Mouse (Mus musculus): Measurements from ENCODE around the gene Fabp6. TPM values are rescaled to one million over a fixed set of nuclear protein-coding genes. Genes with fewer than 3 reads are reported as not detected.
A peak's percentile ranks its signal among the peaks of the same experiment; 100 is the strongest.

Gene Fabp6
- 0.63 TPM in 1 of 2 replicates, not detected in the other for total RNA-seq (2012; rRNA removed)

DNA sequence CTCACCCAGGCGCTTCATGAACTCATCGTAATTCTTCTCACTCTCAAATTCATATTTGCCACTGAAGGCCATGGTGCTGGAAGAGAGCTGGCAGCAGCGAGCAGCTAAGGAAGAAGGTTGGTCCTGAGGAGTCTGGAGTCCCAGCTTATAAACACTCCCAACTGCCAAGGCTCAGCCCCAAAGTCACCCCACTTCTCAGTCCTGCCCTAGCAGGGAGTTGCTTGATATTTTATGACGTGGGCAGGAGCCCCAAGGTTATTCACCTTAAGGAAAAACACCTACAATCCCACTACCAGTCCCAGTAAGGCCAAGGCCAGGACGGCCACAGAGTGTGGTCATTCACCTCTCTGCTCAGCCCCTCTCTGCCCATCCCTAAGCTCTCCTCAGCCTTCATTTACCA lies at the start of gene Fabp6:
TSS of gene Fabp6 (minus strand) at position 101 of the 400 bp plus-strand sequence.
- Histone ChIP-seq H3K4me3 (ENCODE audit: insufficient read depth in 1 of 2, low read depth in 1 of 2, low read length in 2 of 2, poor library complexity in 1 of 2, severe bottlenecking in 1 of 2) (no peak within 1 kb of the TSS), H3K9me3 (ENCODE audit: control insufficient read depth, insufficient read depth, low read depth, low read length) (no peaks in the 10 kb centered on the region), H3K4me1 (ENCODE audit: control insufficient read depth in 2 of 2, insufficient read depth in 2 of 2, low read length in 2 of 2, poor library complexity in 1 of 2) (no peaks in the 10 kb centered on the region), H3K9ac (ENCODE audit: insufficient read depth, low read depth, low read length, poor library complexity, severe bottlenecking) (no peak within 1 kb of the TSS), H3K36me3 (ENCODE audit: control insufficient read depth, insufficient read depth, low read length, poor library complexity, severe bottlenecking) (no peaks in the 10 kb centered on the region), H3K27ac (ENCODE audit: insufficient read depth, low read depth, low read length, poor library complexity, severe bottlenecking) (no peak within 1 kb of the TSS)
- TF ChIP-seq ZC3H11A (IDR thresholded peaks at IDR 0.05; ENCODE audit: borderline replicate concordance, low read depth, low read length) (no peak), CHD2 (IDR thresholded peaks at IDR 0.05; ENCODE audit: low read depth, low read length) (no peak), ZNF384 (IDR thresholded peaks at IDR 0.05; ENCODE audit: low read depth, low read length) (no peak), HCFC1 (IDR thresholded peaks at IDR 0.05; ENCODE audit: borderline replicate concordance, insufficient read depth, low read length) (no peak), MAFK (IDR thresholded peaks at IDR 0.05; ENCODE audit: insufficient read depth, low read depth, low read length) (no peak)
- in situ Hi-C loops (cut with MboI; ENCODE audit: low sequenced_read_pairs in 2 of 2, unreplicated experiment in 2 of 2), result no loop called here
- no peak for DNase-seq (ENCODE audit: low read depth, low spot score)

GRCm38 (mm10) chr11:43645286-43645685 lies 43.9 kb upstream of the Fabp6 start:
- no peak overlapping the region for H3K9ac ChIP-seq (ENCODE audit: insufficient read depth, low read depth, low read length, poor library complexity, severe bottlenecking)
- no peak overlapping the region for H3K27ac ChIP-seq (ENCODE audit: insufficient read depth, low read depth, low read length, poor library complexity, severe bottlenecking)
- no peak overlapping the region for H3K4me3 ChIP-seq (ENCODE audit: insufficient read depth in 1 of 2, low read depth in 1 of 2, low read length in 2 of 2, poor library complexity in 1 of 2, severe bottlenecking in 1 of 2)
- in situ Hi-C loops (cut with MboI; ENCODE audit: low sequenced_read_pairs in 2 of 2, unreplicated experiment in 2 of 2), result no loop called here
- TF ChIP-seq MAFK (IDR thresholded peaks at IDR 0.05; ENCODE audit: insufficient read depth, low read depth, low read length), result no peak
- no peak for TF ChIP-seq HCFC1 (IDR thresholded peaks at IDR 0.05; ENCODE audit: borderline replicate concordance, insufficient read depth, low read length)
- TF ChIP-seq CHD2 (IDR thresholded peaks at IDR 0.05; ENCODE audit: low read depth, low read length), result no peak
- no peak for TF ChIP-seq ZC3H11A (IDR thresholded peaks at IDR 0.05; ENCODE audit: borderline replicate concordance, low read depth, low read length)
- TF ChIP-seq ZNF384 (IDR thresholded peaks at IDR 0.05; ENCODE audit: low read depth, low read length), result no peak
- H3K9me3 ChIP-seq (ENCODE audit: control insufficient read depth, insufficient read depth, low read depth, low read length), result no peaks in the 10 kb centered on the region
- peak; percentile 41 for DNase-seq (ENCODE audit: low read depth, low spot score)
- no peaks in the 10 kb centered on the region for H3K36me3 ChIP-seq (ENCODE audit: control insufficient read depth, insufficient read depth, low read length, poor library complexity, severe bottlenecking)
- H3K4me1 ChIP-seq (ENCODE audit: control insufficient read depth in 2 of 2, insufficient read depth in 2 of 2, low read length in 2 of 2, poor library complexity in 1 of 2), result peaks cover 0 to 6% of the 10 kb centered on the region in 2 experiments; a peak in 1 of 4 replicates

DNA sequence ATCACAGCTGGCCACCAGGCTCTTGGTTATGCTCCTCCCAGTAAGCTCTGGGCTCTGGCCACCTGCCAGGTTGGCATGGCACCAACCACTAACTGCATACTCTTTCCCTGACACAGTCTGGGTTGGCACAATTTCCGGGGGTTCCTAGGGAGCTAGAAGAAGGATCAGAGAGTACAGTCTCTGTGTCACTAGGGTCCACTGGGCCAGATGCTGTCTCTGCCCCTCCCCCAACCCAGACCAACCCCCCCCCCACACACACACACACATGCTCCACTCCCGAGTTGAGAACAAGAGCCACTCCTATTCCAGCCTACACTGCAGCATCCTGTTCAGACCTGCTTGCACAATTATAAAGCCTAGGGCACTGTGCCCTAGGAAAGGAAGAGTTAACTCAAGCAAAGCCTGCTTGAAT lies 41.8 kb upstream of the Fabp6 start:
- Histone ChIP-seq H3K4me1 (ENCODE audit: control insufficient read depth in 2 of 2, insufficient read depth in 2 of 2, low read length in 2 of 2, poor library complexity in 1 of 2) (peaks cover 0 to 6% of the 10 kb centered on the region in 2 experiments; a peak in 1 of 4 replicates), H3K27ac (ENCODE audit: insufficient read depth, low read depth, low read length, poor library complexity, severe bottlenecking) (no peak overlapping the region), H3K9ac (ENCODE audit: insufficient read depth, low read depth, low read length, poor library complexity, severe bottlenecking) (no peak overlapping the region), H3K4me3 (ENCODE audit: insufficient read depth in 1 of 2, low read depth in 1 of 2, low read length in 2 of 2, poor library complexity in 1 of 2, severe bottlenecking in 1 of 2) (no peak overlapping the region), H3K36me3 (ENCODE audit: control insufficient read depth, insufficient read depth, low read length, poor library complexity, severe bottlenecking) (no peaks in the 10 kb centered on the region), H3K9me3 (ENCODE audit: control insufficient read depth, insufficient read depth, low read depth, low read length) (no peaks in the 10 kb centered on the region)
- in situ Hi-C loops (cut with MboI; ENCODE audit: low sequenced_read_pairs in 2 of 2, unreplicated experiment in 2 of 2), result no loop called here
- no peak for TF ChIP-seq CHD2 (IDR thresholded peaks at IDR 0.05; ENCODE audit: low read depth, low read length)
- TF ChIP-seq ZNF384 (IDR thresholded peaks at IDR 0.05; ENCODE audit: low read depth, low read length), result no peak
- TF ChIP-seq MAFK (IDR thresholded peaks at IDR 0.05; ENCODE audit: insufficient read depth, low read depth, low read length), result no peak
- no peak for TF ChIP-seq HCFC1 (IDR thresholded peaks at IDR 0.05; ENCODE audit: borderline replicate concordance, insufficient read depth, low read length)
- TF ChIP-seq ZC3H11A (IDR thresholded peaks at IDR 0.05; ENCODE audit: borderline replicate concordance, low read depth, low read length), result no peak
- no peak for DNase-seq (ENCODE audit: low read depth, low spot score)

DNA sequence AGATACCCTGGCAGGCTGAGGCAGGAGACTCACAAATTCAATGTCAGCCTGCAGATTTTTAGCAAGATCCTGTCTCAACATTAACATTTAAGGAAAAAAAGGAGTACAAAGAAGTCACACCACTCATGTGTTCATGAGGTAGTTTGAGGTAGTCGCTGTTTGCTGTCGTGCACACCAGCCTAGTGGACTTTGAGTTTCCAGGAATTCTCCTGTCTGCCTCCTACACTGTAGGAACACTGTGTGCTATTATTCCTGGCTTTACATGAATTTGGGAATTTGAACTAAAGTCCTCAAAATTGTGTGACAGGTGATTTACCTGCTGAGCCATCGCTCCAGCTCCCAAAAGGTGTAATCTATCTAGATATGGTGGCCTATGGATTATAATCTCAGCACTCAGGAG lies 37.1 kb upstream of the Fabp6 start:
- no peak overlapping the region for H3K4me3 ChIP-seq (ENCODE audit: insufficient read depth in 1 of 2, low read depth in 1 of 2, low read length in 2 of 2, poor library complexity in 1 of 2, severe bottlenecking in 1 of 2)
- H3K4me1 ChIP-seq (ENCODE audit: control insufficient read depth in 2 of 2, insufficient read depth in 2 of 2, low read length in 2 of 2, poor library complexity in 1 of 2), result peaks cover 0 to 8% of the 10 kb centered on the region in 2 experiments; a peak in 1 of 4 replicates
- no peaks in the 10 kb centered on the region for H3K36me3 ChIP-seq (ENCODE audit: control insufficient read depth, insufficient read depth, low read length, poor library complexity, severe bottlenecking)
- no peak overlapping the region for H3K9ac ChIP-seq (ENCODE audit: insufficient read depth, low read depth, low read length, poor library complexity, severe bottlenecking)
- DNase-seq (ENCODE audit: low read depth, low spot score), result no peak
- H3K27ac ChIP-seq (ENCODE audit: insufficient read depth, low read depth, low read length, poor library complexity, severe bottlenecking), result no peak overlapping the region
- TF ChIP-seq HCFC1 (IDR thresholded peaks at IDR 0.05; ENCODE audit: borderline replicate concordance, insufficient read depth, low read length) (no peak), ZC3H11A (IDR thresholded peaks at IDR 0.05; ENCODE audit: borderline replicate concordance, low read depth, low read length) (no peak), CHD2 (IDR thresholded peaks at IDR 0.05; ENCODE audit: low read depth, low read length) (no peak), ZNF384 (IDR thresholded peaks at IDR 0.05; ENCODE audit: low read depth, low read length) (no peak), MAFK (IDR thresholded peaks at IDR 0.05; ENCODE audit: insufficient read depth, low read depth, low read length) (no peak)
- no peaks in the 10 kb centered on the region for H3K9me3 ChIP-seq (ENCODE audit: control insufficient read depth, insufficient read depth, low read depth, low read length)
- in situ Hi-C loops (cut with MboI; ENCODE audit: low sequenced_read_pairs in 2 of 2, unreplicated experiment in 2 of 2), result no loop called here

All from ES-E14 (cell line).